Mouse (Mus musculus) C2C12 (cell line): Measurements from ENCODE around the gene Upf3b.

Experiments
- CEBPB ChIP-seq: IDR thresholded peaks from one replicate; pipeline ENCODE4 v1.6.1; 2011; ENCODE audit warnings: low read depth, mild to moderate bottlenecking, control low read depth, moderate library complexity
- CTCF ChIP-seq: IDR thresholded peaks from one replicate; pipeline ENCODE4 v1.5.1; 2011; ENCODE audit not compliant: control insufficient read depth, insufficient read depth, insufficient read length
- USF1 ChIP-seq: IDR thresholded peaks from one replicate; pipeline ENCODE4 v1.6.1; 2011; ENCODE audit warnings: low read depth, mild to moderate bottlenecking, control low read depth, moderate library complexity

GRCm38 (mm10) chrX:37117085-37117484 lies 7.0 kb upstream of the Upf3b start:
- TF ChIP-seq CTCF (no peak), CEBPB (no peak), USF1 (no peak)
